Mouse (Mus musculus) left cerebral cortex, postnatal 36 days (tissue): ENCODE measurements at regions not wholly inside any gene's neighbourhood (a gene's known extent, or its start where the extent isn't known, plus 50 kb on each side); places are given as distances from the start of the nearest gene placed in this dataset.

Source experiments
- DNase-seq, 2 experiments: peaks; one replicate each; pipeline ENCODE4 v3.0.0; 2021 to 2022; ENCODE audit warnings: low spot score in 2 of 2, mixed read lengths in 1 of 2
- intact Hi-C: fragments of 180-260 bp; cut with DNase I; formaldehyde crosslinking; loops from one replicate; pipeline ENCODE4 v1.15.1; 2025

GRCm38 (mm10) chr12:78119246-78119645 lies 74.8 kb upstream of the Gm6657 start:
- DNase-seq, result no peak
- intact Hi-C loops, result no loop called here

- DNase-seq, result no peak
- intact Hi-C loops, result no loop called here
Observed at GRCm38 (mm10) chr12:78119855-78120254, 74.2 kb upstream of the Gm6657 start.

GRCm38 (mm10) chr12:78129130-78129845 lies 64.8 kb upstream of the Gm6657 start:
- no peak for DNase-seq
- intact Hi-C loops, result no loop called here

- intact Hi-C loops, result no loop called here
- DNase-seq, result no peak
Observed at GRCm38 (mm10) chr12:78132016-78132797, 61.8 kb upstream of the Gm6657 start.

- intact Hi-C loops, result no loop called here
- no peak for DNase-seq
Observed at GRCm38 (mm10) chr12:78133341-78133740, 60.7 kb upstream of the Gm6657 start.

- intact Hi-C loops, result no loop called here
- DNase-seq, result no peak
Observed at GRCm38 (mm10) chr12:78133984-78134383, 60.1 kb upstream of the Gm6657 start.

GRCm38 (mm10) chr12:78137196-78137595 lies 56.8 kb upstream of the Gm6657 start:
- intact Hi-C loops, result no loop called here

GRCm38 (mm10) chr12:78138467-78138866 lies 55.6 kb upstream of the Gm6657 start:
- DNase-seq, result no peak
- intact Hi-C loops, result no loop called here

More at GRCm38 (mm10) chr12:78137196-78137595, 56.8 kb upstream of the Gm6657 start:
- no peak for DNase-seq
